Mouse (Mus musculus): ENCODE results near the gene Tas2r122.
"Not testable (repeated sequence)": the region's sequence is repeated elsewhere in the genome, so short reads cannot be mapped to it uniquely, and the experiment has no call there.

Gene Tas2r122

DNA sequence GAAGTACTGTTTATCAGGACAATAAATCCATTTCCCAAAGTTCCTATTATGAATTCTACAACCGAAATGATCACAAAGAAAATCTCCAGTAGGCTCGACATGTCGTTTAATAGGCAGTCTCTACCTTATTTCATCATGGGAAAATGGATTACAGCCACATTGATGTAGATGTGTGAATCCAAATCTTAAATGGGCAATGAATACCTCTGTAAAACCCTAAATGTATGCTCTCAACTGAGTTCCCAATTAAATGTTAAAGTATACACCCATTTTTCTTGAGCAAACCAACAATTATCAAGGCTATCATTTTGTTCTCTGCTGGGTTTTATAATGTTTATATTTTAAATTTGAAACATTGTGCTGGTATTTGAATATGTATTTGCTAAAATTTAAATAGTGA lies at the start of gene Tas2r122:
Gene Tas2r122, minus strand, starts transcription at position 101 of the 400 bp plus-strand sequence.
- CTCF ChIA-PET: no interaction called here

- CTCF ChIA-PET: no interaction called here
These were observed 42.7 kb upstream of the Tas2r122 start, which contains the start of gene Tas2r124 for GRCm38 (mm10) chr6:132754430-132754829. Gene Tas2r124 (plus strand): TSS chr6:132754730.

- CTCF ChIA-PET: no interaction called here
These were observed 38.5 kb upstream of the Tas2r122 start for GRCm38 (mm10) chr6:132750206-132750605.

DNA sequence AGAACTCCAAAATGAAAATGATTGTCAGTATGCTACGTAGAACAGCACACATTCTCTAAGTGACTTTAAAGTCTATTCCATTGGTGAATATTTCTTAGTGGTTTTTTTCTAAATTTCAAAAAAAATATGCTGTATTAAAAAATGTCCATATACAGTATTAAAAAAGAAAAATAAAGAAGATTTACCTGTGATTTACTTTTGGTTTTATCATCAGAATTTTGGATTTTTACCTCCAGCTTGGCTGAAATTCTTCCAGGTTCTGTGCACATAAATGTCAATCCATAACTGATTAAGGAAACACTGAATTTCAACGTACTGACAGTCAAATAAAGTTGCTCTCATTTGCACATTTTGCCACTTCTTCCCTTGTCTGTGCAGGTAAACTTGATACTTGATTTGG lies 26.2 kb upstream of the Tas2r122 start, which contains the start of gene Tas2r115:
Gene Tas2r115, minus strand, starts transcription at position 101 of the 400 bp plus-strand sequence.
- CTCF ChIA-PET: no interaction called here

DNA sequence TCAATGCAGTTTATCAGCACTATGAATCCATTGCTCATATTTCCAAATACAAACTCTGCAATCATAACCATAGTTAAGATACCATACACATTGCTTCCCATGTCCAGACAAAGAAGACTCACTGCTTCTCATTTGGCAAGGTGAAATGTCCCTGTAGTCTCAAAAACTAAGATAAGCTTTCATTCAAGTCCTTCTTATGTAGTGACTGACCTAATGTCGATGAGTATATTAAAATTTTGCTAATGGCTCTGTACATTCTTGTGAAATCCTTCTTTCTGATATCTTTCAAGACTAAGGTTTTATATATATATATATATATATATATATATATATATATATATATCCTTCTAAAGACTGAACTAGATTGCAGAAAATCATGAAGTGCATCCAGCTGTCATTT lies 10.8 kb downstream of the Tas2r122 start, which contains the start of gene Tas2r121:
Gene Tas2r121, minus strand, starts transcription at position 101 of the 400 bp plus-strand sequence.
- CTCF ChIA-PET: interaction anchor here (0.6 kb wide), 1 partner anchor 86 kb away, joined by 3 read pairs; no protein-coding TSS in a partner anchor

DNA sequence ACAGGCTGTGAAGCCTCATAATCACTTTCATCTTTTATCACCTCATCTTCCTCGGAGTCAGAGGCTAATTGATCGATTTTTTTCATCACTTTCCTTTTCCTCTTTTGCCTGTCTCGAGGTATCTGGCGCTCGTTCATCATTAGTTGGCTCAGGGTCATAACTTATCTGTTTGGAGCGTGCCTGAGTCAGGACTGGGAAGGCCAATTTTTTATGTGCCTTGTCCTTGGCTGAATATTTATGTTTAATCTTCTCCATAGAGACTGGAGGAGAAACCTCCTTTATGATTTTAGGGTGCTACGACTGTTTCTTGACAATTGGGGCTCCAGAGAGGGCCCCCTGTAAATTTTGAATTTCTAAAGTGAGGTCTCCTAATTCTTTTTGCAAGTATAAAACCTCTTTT lies 20.1 kb downstream of the Tas2r122 start:
- CTCF ChIA-PET: not testable (repeated sequence)

Data from spleen, embryonic (tissue).